Mouse (Mus musculus) midbrain, postnatal 0 days (tissue): Measurements from ENCODE around the gene Sugp1. TPM values are rescaled to one million over a fixed set of nuclear protein-coding genes. Genes with fewer than 3 reads are reported as not detected.

Experiments
- ATAC-seq: fragments of 200-750 bp; cut with Nextera tagmentation; 2 replicates; pipeline ENCODE4 v1.8.0; 2017; ENCODE audit warnings: moderate number of reproducible peaks, mild to moderate bottlenecking, moderate TSS enrichment, moderate library complexity; ENCODE audit not compliant: low FRiP score
- DNase-seq: peaks from one replicate; pipeline ENCODE4 v3.0.0-alpha.2; 2015; ENCODE audit warnings: low spot score
- H3K27ac ChIP-seq: fragments of 300-500 bp; sonication (generic); 2 replicates; pipeline ENCODE4 v1.5.1; 2014; ENCODE audit warnings: low read depth, mild to moderate bottlenecking, low read length, mixed read lengths
- H3K27me3 ChIP-seq: fragments of 300-500 bp; sonication (generic); 2 replicates; pipeline ENCODE4 v1.6.1; 2014; ENCODE audit warnings: low read length, control low read depth, mixed read lengths; ENCODE audit not compliant: insufficient read depth
- H3K36me3 ChIP-seq: fragments of 300-500 bp; sonication (generic); 2 replicates; pipeline ENCODE4 v1.6.1; 2014; ENCODE audit warnings: low read length, control low read depth, mixed read lengths; ENCODE audit not compliant: insufficient read depth
- H3K4me1 ChIP-seq: fragments of 300-500 bp; sonication (generic); 2 replicates; pipeline ENCODE4 v1.6.1; 2014; ENCODE audit warnings: mild to moderate bottlenecking, control low read depth, antibody characterized with exemption, low read length, mixed read lengths; ENCODE audit not compliant: insufficient read depth
- H3K4me2 ChIP-seq: fragments of 300-500 bp; sonication (generic); 2 replicates; pipeline ENCODE4 v1.6.1; 2014; ENCODE audit warnings: low read depth, mild to moderate bottlenecking, low read length, mixed read lengths; ENCODE audit not compliant: poor library complexity, severe bottlenecking
- H3K4me3 ChIP-seq: fragments of 300-500 bp; sonication (generic); 2 replicates; pipeline ENCODE4 v1.5.1; 2014; ENCODE audit warnings: low read depth, mild to moderate bottlenecking, low read length, moderate library complexity
- H3K9ac ChIP-seq: fragments of 300-500 bp; sonication (generic); replicated peaks from 2 replicates; pipeline ENCODE4 v1.6.1; 2014; ENCODE audit warnings: mild to moderate bottlenecking, low read length, moderate library complexity, mixed read lengths; ENCODE audit not compliant: poor library complexity, severe bottlenecking
- H3K9me3 ChIP-seq: fragments of 300-500 bp; sonication (generic); 2 replicates; pipeline ENCODE4 v1.6.1; 2016; ENCODE audit warnings: low read length, control low read depth
- CTCF ChIP-seq: IDR thresholded peaks from 2 replicates; pipeline ENCODE4 v1.5.1; 2016; ENCODE audit warnings: antibody characterized with exemption, mild to moderate bottlenecking
- WGBS: fragments of 180-500 bp; shearing (Covaris S2); extraction: QIAGEN DNeasy Blood & Tissue Kit; methylation state at CpG from one replicate; pipeline ENCODE4 v1.1.7; 2014; 5-methylcytosine and 5-hydroxymethylcytosine counted together
- polyA plus RNA-seq: library from polyadenylated mRNA; unstranded; fragments of >200 nt; fragmentation: Nextera tagmentation; extraction: Ambion mirVana; gene quantifications from 2 replicates; pipeline ENCODE4 v1.2.1, GENCODE M21; 2015
- total RNA-seq: library from RNA; depleted of rRNA; stranded (reverse); fragments of >200 nt; gene quantifications from 2 replicates; pipeline ENCODE4 v1.2.3, GENCODE M21; 2014

The Sugp1 gene
- total and polyA plus RNA-seq, 2 experiments from 2014 or later, result 19.9 to 48.9 TPM

DNA sequence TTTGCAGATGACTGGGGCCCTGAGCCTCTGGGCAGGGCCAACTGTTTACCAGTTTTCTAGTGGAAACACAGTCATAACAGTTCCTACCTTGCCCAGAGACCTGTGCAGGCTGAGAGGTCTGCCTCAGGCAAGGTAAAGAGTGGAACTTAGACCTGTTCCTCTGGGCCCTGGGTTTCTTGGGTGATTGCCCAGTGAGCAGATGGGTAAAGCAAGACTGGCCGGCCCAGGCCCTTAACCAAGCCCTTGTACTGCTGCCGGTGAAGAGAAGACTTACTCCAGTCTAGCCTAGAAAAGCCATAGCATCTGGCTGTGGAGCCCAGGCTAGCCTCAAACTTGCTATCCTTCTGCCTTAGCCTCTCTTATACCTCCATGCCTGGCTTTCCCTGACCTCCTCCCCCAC, 39.4 kb downstream of the Sugp1 start:
- no peak overlapping the region for H3K4me2 ChIP-seq
- no peak overlapping the region for H3K27ac ChIP-seq
- ATAC-seq, result no peak
- 86% methylated on average over 2 of the region's 2 CpGs for WGBS
- peaks cover 47% of the 10 kb centered on the region for H3K27me3 ChIP-seq
- DNase-seq, result no peak
- H3K4me1 ChIP-seq, result 0 out of 2 replicates have a peak, but pooled peaks cover 10% of the 10 kb centered on the region
- no peaks in the 10 kb centered on the region for H3K9me3 ChIP-seq
- H3K9ac ChIP-seq, result no peak overlapping the region
- H3K36me3 ChIP-seq, result peaks cover 2% of the 10 kb centered on the region; the same call in 1 of the 2 replicates
- no peak for TF ChIP-seq CTCF
- H3K4me3 ChIP-seq, result no peak overlapping the region

DNA sequence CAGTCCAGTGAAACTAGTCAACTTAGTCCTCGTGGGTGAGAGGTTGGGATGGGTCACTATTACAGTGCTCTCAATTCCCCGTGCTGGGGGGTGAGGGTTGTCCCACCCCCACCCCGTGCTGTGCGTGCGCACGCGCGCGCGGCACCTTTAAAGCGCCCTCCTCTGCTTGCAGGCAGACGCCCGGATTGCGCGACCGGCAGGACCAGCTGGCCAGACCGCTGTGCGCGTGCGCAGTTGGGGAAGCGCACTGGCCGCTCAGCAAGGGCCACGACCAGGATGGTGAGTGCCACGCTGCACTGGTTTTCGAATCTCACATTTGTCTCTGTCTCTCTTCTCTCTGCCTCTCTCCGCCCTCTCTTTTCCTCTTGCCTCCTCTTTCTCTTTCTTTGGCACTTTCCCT, 40.7 kb downstream of the Sugp1 start, which contains the start of gene Hapln4:
Gene Hapln4 (plus strand): TSS at position 173 of the 400 bp plus-strand sequence.
- Histone ChIP-seq H3K36me3 (peaks cover 2% of the 10 kb centered on the region; the same call in 1 of the 2 replicates), H3K9me3 (no peaks in the 10 kb centered on the region), H3K4me1 (peaks cover 17% of the 10 kb centered on the region), H3K4me3 (peak within 1 kb of the TSS; percentile 46), H3K9ac (peak within 1 kb of the TSS; percentile 48; the same call in 1 of the 2 replicates), H3K27ac (no peak within 1 kb of the TSS), H3K4me2 (peak within 1 kb of the TSS; percentile 68), H3K27me3 (peaks cover 50% of the 10 kb centered on the region)
- no peak for TF ChIP-seq CTCF
- WGBS, result under 1% methylated on average over 20 of the region's 26 CpGs
- ATAC-seq (no peak), DNase-seq (peak; percentile 49)

DNA sequence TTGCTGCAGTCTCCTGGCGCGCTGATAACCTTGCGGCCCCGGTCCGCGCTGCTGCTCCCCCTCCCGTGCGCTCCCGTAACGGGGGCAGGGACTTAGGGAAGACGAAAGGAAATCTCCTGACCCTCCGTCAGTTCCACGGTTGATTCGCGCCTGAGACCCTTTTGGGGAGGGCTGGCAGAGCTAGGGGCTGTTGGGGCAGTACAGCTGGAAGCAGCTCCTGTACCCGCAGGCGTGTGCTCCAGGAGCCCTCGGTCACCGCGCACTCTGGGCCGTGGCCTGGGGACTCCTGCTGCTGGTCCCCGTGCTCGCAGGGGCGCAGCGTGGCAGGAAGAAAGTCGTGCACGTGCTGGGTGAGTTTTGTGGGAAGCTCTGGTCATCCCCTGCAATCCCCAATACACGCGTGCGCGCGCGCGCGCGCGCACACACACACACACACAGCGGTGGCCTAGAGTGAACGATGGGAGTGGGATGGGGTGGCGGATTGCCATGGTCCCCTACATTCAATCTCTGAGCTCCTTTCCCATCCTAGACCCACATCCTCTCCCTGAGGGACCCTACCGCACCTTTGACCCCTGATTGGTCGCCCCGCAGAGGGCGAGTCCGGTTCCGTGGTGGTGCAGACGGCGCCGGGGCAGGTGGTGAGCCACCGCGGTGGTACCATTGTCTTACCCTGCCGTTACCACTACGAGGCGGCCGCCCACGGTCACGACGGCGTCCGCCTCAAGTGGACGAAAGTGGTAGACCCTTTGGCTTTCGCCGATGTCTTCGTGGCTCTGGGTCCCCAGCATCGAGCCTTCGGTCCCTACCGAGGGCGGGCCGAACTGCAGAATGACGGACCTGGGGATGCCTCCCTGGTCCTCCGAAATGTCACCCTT, 41.8 kb downstream of the Sugp1 start:
- ATAC-seq (peak; percentile 32; the same call in 1 of the 2 replicates), DNase-seq (peak; percentile 37)
- Histone ChIP-seq H3K4me1 (peaks cover 26% of the 10 kb centered on the region), H3K4me3 (peak overlapping the region; percentile 46), H3K4me2 (peak overlapping the region; percentile 68), H3K9ac (peak overlapping the region; percentile 48; the same call in 1 of the 2 replicates), H3K9me3 (no peaks in the 10 kb centered on the region), H3K36me3 (peaks cover 1% of the 10 kb centered on the region; the same call in 1 of the 2 replicates), H3K27me3 (peaks cover 50% of the 10 kb centered on the region), H3K27ac (no peak overlapping the region)
- TF ChIP-seq CTCF, result peak; percentile 60
- WGBS, result 2% methylated on average over 70 of the region's 71 CpGs

DNA sequence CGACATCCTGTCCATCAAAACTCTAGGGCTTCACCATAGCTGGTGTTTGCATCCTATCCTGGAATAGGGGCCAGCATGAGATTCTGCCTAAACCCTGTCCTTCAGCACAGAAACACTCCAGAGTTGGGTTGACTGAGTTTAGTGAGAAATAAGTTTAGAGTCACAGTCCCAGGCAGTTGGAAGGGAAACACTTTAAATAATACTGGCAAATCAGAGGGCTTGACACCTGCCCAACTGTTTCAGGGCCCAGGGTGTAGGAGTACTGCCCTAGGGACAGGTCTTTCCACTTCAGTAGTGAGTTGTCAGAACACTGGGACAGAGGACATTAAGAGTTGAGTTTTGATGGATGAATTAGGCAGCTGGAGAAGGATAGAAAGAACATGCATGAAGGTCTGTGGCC, 43.5 kb downstream of the Sugp1 start:
- no peak overlapping the region for H3K4me2 ChIP-seq
- H3K27ac ChIP-seq, result no peak overlapping the region
- H3K4me1 ChIP-seq, result peaks cover 37% of the 10 kb centered on the region
- ATAC-seq (no peak), DNase-seq (no peak)
- H3K27me3 ChIP-seq, result peaks cover 50% of the 10 kb centered on the region
- H3K9ac ChIP-seq, result no peak overlapping the region
- no peaks in the 10 kb centered on the region for H3K36me3 ChIP-seq
- 40% methylated on average over 1 of the region's 1 CpGs for WGBS
- H3K9me3 ChIP-seq, result no peaks in the 10 kb centered on the region
- H3K4me3 ChIP-seq, result no peak overlapping the region
- no peak for TF ChIP-seq CTCF

DNA sequence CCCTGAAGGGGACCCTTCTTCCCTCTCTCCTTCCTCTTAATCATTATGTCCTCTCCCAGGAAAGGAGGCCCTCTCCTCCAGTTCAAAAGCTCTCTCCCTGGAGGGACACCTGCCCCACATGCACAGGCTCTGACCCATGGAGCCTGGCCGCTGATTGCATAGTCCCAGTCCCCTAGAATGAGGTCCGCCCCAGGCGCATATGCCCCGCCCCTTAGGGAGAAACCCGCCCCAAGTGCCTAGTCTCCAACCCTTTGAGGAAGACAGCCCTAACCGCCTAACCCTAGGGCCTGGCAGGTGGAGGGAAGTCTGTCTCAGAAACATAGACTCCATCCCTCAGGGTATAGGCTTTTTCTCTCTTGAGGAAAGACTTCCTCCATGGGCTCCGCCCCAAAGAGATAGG, 44.6 kb downstream of the Sugp1 start:
- Histone ChIP-seq H3K9ac (no peak overlapping the region), H3K36me3 (no peaks in the 10 kb centered on the region), H3K4me1 (peaks cover 37% of the 10 kb centered on the region), H3K4me2 (no peak overlapping the region), H3K9me3 (no peaks in the 10 kb centered on the region), H3K4me3 (no peak overlapping the region), H3K27me3 (peaks cover 47% of the 10 kb centered on the region), H3K27ac (no peak overlapping the region)
- ATAC-seq, result no peak
- no peak for DNase-seq
- TF ChIP-seq CTCF, result no peak
- 6% methylated on average over 7 of the region's 7 CpGs for WGBS
